Mouse (Mus musculus): ENCODE data around the gene Gtf2h4. TPM values are rescaled to one million over a fixed set of nuclear protein-coding genes. Genes with fewer than 3 reads are reported as not detected.

Gene Gtf2h4
- polyA plus RNA-seq, 1 experiment = 21.7 TPM

DNA sequence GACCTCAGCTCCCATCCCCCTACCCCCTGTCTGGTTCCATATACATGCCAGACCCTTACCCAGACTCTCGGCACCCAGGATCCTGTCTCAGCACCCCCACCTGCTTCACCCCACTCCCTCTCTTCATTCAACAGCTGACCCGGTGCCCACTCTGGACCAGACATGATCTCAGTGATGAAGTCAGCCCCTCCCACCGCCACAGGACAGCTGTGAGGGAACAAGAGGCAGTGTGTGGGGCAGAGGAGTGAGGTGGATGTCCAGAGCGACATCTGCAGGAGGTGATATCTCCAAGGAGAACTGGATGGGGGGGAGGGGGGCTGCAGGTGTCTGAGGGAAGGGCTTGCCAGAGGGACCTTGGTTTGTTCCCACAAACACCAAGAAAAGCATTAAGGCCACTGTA, 18.3 kb upstream of the Gtf2h4 start:
- H3K27ac ChIP-seq (ENCODE audit: insufficient read depth, low read length) = no peak overlapping the region
- 80% methylated on average over 4 of the region's 4 CpGs for WGBS
- no peaks in the 10 kb centered on the region for H3K27me3 ChIP-seq (ENCODE audit: control insufficient read depth, insufficient read depth, low read length)
- TF ChIP-seq CTCF (IDR thresholded peaks at IDR 0.05; ENCODE audit: extremely low read depth, insufficient read depth, insufficient read length, insufficient replicate concordance) (no peak), POLR2A (IDR thresholded peaks at IDR 0.05; ENCODE audit: low read depth, low read length) (no peak)
- H3K4me1 ChIP-seq (ENCODE audit: control insufficient read depth, insufficient read depth, insufficient read length) = no peaks in the 10 kb centered on the region
- DNase-seq (ENCODE audit: low read depth in 1 of 2, low spot score in 2 of 2) = no peak
- H3K4me3 ChIP-seq (ENCODE audit: extremely low read depth, insufficient read depth, insufficient read length) = no peak overlapping the region
- H3K36me3 ChIP-seq (ENCODE audit: control insufficient read depth, insufficient read depth, low read length) = no peaks in the 10 kb centered on the region

DNA sequence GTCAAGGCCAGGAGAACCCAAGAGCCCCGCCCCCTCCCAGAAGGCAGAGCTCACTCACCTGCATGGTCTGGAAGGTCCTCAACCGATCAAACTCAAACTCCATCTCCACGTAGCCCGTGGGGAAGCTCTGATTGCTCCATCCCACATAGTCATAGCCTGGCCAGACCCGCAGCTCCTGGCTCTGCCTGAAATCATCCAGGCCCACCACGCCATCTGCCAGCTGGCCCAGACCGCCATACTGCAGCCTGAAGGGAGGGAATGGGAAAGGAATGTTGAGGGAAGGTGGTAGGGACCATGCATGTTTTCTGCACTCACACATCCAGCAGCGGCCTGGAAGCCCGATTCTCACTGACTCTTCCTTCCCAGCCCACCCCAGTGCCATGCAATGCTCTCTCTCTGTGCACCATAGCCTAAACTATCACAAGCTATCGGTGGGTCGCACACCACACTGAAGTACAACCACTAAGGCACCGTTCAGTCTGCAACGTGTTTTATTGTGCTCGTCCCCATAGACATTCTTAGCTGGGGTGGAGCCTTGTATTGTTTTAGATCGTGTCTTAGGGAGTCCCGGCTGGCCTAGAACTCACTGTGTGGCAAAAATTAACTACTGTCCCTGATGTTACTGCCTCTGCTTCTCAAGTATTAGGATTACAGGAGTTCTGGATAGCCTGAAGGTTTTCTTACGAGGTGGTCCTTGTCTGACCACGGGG, 16.6 kb upstream of the Gtf2h4 start:
- no peaks in the 10 kb centered on the region for H3K4me1 ChIP-seq (ENCODE audit: control insufficient read depth, insufficient read depth, insufficient read length)
- DNase-seq (ENCODE audit: low read depth in 1 of 2, low spot score in 2 of 2) = no peak
- no peak overlapping the region for H3K27ac ChIP-seq (ENCODE audit: insufficient read depth, low read length)
- H3K27me3 ChIP-seq (ENCODE audit: control insufficient read depth, insufficient read depth, low read length) = no peaks in the 10 kb centered on the region
- no peak overlapping the region for H3K4me3 ChIP-seq (ENCODE audit: extremely low read depth, insufficient read depth, insufficient read length)
- 87% methylated on average over 18 of the region's 18 CpGs for WGBS
- H3K36me3 ChIP-seq (ENCODE audit: control insufficient read depth, insufficient read depth, low read length) = no peaks in the 10 kb centered on the region; the same call in 1 of the 2 replicates
- TF ChIP-seq POLR2A (IDR thresholded peaks at IDR 0.05; ENCODE audit: low read depth, low read length) (no peak), CTCF (IDR thresholded peaks at IDR 0.05; ENCODE audit: extremely low read depth, insufficient read depth, insufficient read length, insufficient replicate concordance) (no peak)

DNA sequence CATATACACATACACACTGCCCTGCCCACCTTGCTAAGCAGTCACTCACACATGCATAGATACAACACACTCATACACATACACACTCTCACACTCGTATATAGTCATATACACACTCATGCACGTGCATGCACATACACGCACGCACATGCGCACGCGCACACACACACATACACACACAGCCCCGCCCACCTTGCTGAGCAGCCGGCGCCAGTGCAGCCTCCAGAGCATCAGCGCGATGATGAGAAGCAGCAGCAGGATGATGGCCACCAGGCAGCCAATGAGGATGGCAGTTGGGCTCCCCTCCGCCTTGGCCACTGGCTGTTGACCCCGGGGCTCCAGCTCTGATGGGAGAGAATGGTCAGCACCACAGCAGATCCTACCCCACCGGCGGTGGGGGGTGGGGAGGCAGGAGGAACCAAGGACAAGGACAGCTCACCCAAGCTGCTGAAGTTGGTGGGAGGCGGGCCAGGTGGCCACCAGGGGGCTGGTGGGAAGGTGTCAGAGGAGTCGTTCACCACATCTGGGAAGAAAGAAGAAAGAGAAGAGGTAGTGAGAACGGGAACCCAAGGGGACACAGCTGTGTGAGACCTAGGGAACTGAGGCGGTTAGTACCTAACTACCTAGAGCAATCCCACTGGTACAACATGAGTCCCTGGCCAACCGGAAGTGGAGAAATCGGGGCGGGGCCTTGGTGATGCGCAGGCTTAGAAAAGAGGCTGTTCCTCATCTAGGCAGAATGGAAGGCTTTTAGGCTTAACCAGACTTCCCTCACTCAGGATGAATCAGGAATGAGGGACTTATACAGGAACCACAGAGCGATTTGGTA, 15.0 kb upstream of the Gtf2h4 start:
- DNase-seq (ENCODE audit: low read depth in 1 of 2, low spot score in 2 of 2) = no peak
- Histone ChIP-seq H3K4me1 (ENCODE audit: control insufficient read depth, insufficient read depth, insufficient read length) (no peaks in the 10 kb centered on the region), H3K36me3 (ENCODE audit: control insufficient read depth, insufficient read depth, low read length) (no peaks in the 10 kb centered on the region; the same call in 1 of the 2 replicates), H3K27ac (ENCODE audit: insufficient read depth, low read length) (no peak overlapping the region), H3K4me3 (ENCODE audit: extremely low read depth, insufficient read depth, insufficient read length) (no peak overlapping the region), H3K27me3 (ENCODE audit: control insufficient read depth, insufficient read depth, low read length) (no peaks in the 10 kb centered on the region)
- WGBS = 74% methylated on average over 25 of the region's 25 CpGs
- TF ChIP-seq CTCF (IDR thresholded peaks at IDR 0.05; ENCODE audit: extremely low read depth, insufficient read depth, insufficient read length, insufficient replicate concordance) (no peak), POLR2A (IDR thresholded peaks at IDR 0.05; ENCODE audit: low read depth, low read length) (no peak)

DNA sequence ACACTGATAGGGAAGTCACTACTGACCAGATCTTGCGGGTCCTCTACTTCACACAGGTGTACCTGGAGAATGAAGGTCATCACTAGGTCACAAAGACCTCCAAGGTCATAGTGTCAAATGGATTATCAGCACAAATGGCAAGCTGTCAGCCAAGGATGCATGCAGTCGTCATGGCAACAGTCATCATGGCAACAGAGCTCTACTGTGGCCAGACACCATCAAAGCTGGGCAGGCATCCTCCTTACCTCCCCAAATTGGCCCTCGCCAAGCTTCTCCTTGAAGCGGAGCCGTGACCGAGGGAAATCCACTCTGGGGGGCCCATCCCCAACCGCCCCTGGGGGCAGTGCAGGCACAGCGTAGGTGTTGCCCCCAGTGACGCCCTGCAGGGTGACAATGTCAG, 11.5 kb upstream of the Gtf2h4 start:
- Histone ChIP-seq H3K4me1 (ENCODE audit: control insufficient read depth, insufficient read depth, insufficient read length) (no peaks in the 10 kb centered on the region), H3K27me3 (ENCODE audit: control insufficient read depth, insufficient read depth, low read length) (no peaks in the 10 kb centered on the region), H3K36me3 (ENCODE audit: control insufficient read depth, insufficient read depth, low read length) (no peaks in the 10 kb centered on the region; the same call in 1 of the 2 replicates), H3K4me3 (ENCODE audit: extremely low read depth, insufficient read depth, insufficient read length) (no peak overlapping the region), H3K27ac (ENCODE audit: insufficient read depth, low read length) (no peak overlapping the region)
- TF ChIP-seq CTCF (IDR thresholded peaks at IDR 0.05; ENCODE audit: extremely low read depth, insufficient read depth, insufficient read length, insufficient replicate concordance) = no peak
- TF ChIP-seq POLR2A (IDR thresholded peaks at IDR 0.05; ENCODE audit: low read depth, low read length) = no peak
- DNase-seq (ENCODE audit: low read depth in 1 of 2, low spot score in 2 of 2) = no peak
- 68% methylated on average over 9 of the region's 9 CpGs for WGBS

DNA sequence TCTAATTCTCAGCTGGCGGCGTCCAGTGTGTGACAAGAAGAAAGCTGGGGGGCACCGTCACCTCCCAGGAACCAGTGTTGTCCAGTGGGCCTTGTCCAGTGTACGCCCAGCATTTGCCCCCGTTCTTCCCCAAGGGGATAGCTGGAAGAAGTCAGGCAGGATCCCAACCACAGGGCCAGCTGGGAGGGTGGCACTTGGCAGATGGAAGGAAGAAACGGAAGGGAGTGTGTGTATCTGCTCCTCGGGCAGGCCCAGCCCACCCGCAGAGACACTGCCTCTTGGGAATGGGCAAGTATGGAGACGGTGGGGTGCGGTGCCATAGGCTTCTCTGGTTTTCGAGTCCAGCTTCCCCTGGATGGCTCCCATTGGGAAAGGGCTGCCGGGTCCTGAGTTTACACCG, 8.4 kb upstream of the Gtf2h4 start:
- no peak for DNase-seq (ENCODE audit: low read depth in 1 of 2, low spot score in 2 of 2)
- WGBS = 86% methylated on average over 13 of the region's 13 CpGs
- Histone ChIP-seq H3K27ac (ENCODE audit: insufficient read depth, low read length) (no peak overlapping the region), H3K4me1 (ENCODE audit: control insufficient read depth, insufficient read depth, insufficient read length) (no peaks in the 10 kb centered on the region), H3K4me3 (ENCODE audit: extremely low read depth, insufficient read depth, insufficient read length) (no peak overlapping the region), H3K36me3 (ENCODE audit: control insufficient read depth, insufficient read depth, low read length) (no peaks in the 10 kb centered on the region; the same call in 1 of the 2 replicates), H3K27me3 (ENCODE audit: control insufficient read depth, insufficient read depth, low read length) (no peaks in the 10 kb centered on the region)
- TF ChIP-seq POLR2A (IDR thresholded peaks at IDR 0.05; ENCODE audit: low read depth, low read length) (no peak), CTCF (IDR thresholded peaks at IDR 0.05; ENCODE audit: extremely low read depth, insufficient read depth, insufficient read length, insufficient replicate concordance) (no peak)

DNA sequence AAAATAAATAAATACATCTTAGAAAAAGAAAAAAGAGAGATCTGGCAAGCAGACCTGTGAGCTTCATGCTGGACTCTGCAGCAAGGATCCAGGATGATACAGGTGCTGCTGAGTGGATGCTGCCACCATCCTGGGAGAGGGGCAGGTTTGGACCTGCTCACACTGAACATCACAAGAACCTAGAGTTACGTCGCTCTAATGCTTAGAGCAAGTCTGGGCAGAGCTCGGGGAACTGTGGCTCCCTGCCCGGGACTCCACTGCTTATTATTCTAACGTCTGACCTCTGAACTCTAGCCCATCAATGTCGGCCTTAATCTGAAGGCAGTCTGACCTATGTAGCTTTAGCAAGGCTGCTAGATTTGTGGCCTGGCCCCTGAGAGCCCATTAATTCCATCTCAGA, 7.1 kb upstream of the Gtf2h4 start:
- no peak for DNase-seq (ENCODE audit: low read depth in 1 of 2, low spot score in 2 of 2)
- Histone ChIP-seq H3K36me3 (ENCODE audit: control insufficient read depth, insufficient read depth, low read length) (no peaks in the 10 kb centered on the region), H3K27me3 (ENCODE audit: control insufficient read depth, insufficient read depth, low read length) (no peaks in the 10 kb centered on the region), H3K27ac (ENCODE audit: insufficient read depth, low read length) (no peak overlapping the region), H3K4me3 (ENCODE audit: extremely low read depth, insufficient read depth, insufficient read length) (no peak overlapping the region), H3K4me1 (ENCODE audit: control insufficient read depth, insufficient read depth, insufficient read length) (no peaks in the 10 kb centered on the region)
- TF ChIP-seq POLR2A (IDR thresholded peaks at IDR 0.05; ENCODE audit: low read depth, low read length) (no peak), CTCF (IDR thresholded peaks at IDR 0.05; ENCODE audit: extremely low read depth, insufficient read depth, insufficient read length, insufficient replicate concordance) (no peak)
- WGBS = 71% methylated on average over 6 of the region's 6 CpGs
